Mouse (Mus musculus): ENCODE measurements around the gene Ccdc177. TPM values are rescaled to one million over a fixed set of nuclear protein-coding genes. Genes with fewer than 3 reads are reported as not detected.

Ccdc177 gene
- total RNA-seq, 2 experiments from 2014 or later = not detected

- DNase-seq = no peak
- H3K27ac ChIP-seq = no peak overlapping the region
- intact Hi-C loops (cut with DNase I) = loop anchor here (10.0 kb wide), 1 partner anchor 227 kb away; no protein-coding TSS in a partner anchor
- no peak overlapping the region for H3K4me3 ChIP-seq
- no peak for TF ChIP-seq CTCF (IDR thresholded peaks at IDR 0.05)
These were observed 39.0 kb downstream of the Ccdc177 start for GRCm38 (mm10) chr12:80721458-80721857.

- intact Hi-C loops (cut with DNase I) = loop anchor here (10.0 kb wide), 1 partner anchor 226 kb away; no protein-coding TSS in a partner anchor
- no peak for TF ChIP-seq CTCF (IDR thresholded peaks at IDR 0.05)
- DNase-seq = no peak
- Histone ChIP-seq H3K27ac (no peak overlapping the region), H3K4me3 (no peak overlapping the region)
These were observed 40.0 kb downstream of the Ccdc177 start for GRCm38 (mm10) chr12:80720507-80720906.

GRCm38 (mm10) chr12:80719141-80719540 is 41.3 kb downstream of the Ccdc177 start:
- intact Hi-C loops (cut with DNase I) = no loop called here
- no peak overlapping the region for H3K27ac ChIP-seq
- no peak for TF ChIP-seq CTCF (IDR thresholded peaks at IDR 0.05)
- no peak overlapping the region for H3K4me3 ChIP-seq
- no peak for DNase-seq

GRCm38 (mm10) chr12:80715915-80716314 is 44.6 kb downstream of the Ccdc177 start:
- intact Hi-C loops (cut with DNase I) = no loop called here
- no peak overlapping the region for H3K27ac ChIP-seq
- DNase-seq = no peak
- no peak overlapping the region for H3K4me3 ChIP-seq
- no peak for TF ChIP-seq CTCF (IDR thresholded peaks at IDR 0.05)

GRCm38 (mm10) chr12:80706915-80707604 is 53.4 kb downstream of the Ccdc177 start:
- Histone ChIP-seq H3K27ac (no peak overlapping the region), H3K4me3 (no peak overlapping the region)
- intact Hi-C loops (cut with DNase I) = no loop called here
- no peak for TF ChIP-seq CTCF (IDR thresholded peaks at IDR 0.05)
- no peak for DNase-seq

- H3K4me3 ChIP-seq = no peak overlapping the region
- intact Hi-C loops (cut with DNase I) = no loop called here
- no peak for DNase-seq
- no peak for TF ChIP-seq CTCF (IDR thresholded peaks at IDR 0.05)
- no peak overlapping the region for H3K27ac ChIP-seq
These were observed 54.1 kb downstream of the Ccdc177 start for GRCm38 (mm10) chr12:80706208-80706914.

Other genes starting within 250 kb of the Ccdc177 start
- 1 to 10 TPM; 2.4 to 3.8 TPM for gene Galnt16, start 242.4 kb downstream of the Ccdc177 start, total RNA-seq (2021)
- 10 to 100 TPM in 1 of 2 experiments, 1 to 10 TPM in 1; 7.8 to 11.6 TPM for gene Slc39a9, start 116.8 kb downstream of the Ccdc177 start, total RNA-seq (2021)
- 10 to 100 TPM; 14.4 to 17.7 TPM for gene Erh, start 116.3 kb downstream of the Ccdc177 start, total RNA-seq (2021)
- under 1 TPM; 0.17 to 0.41 TPM for gene Plekhd1, start 68.1 kb downstream of the Ccdc177 start, total RNA-seq (2021)
- gene Susd6, start 29.8 kb upstream of the Ccdc177 start, total RNA-seq (2021) = 10 to 100 TPM; 37.7 to 41.1 TPM
- gene Srsf5, start 184.8 kb upstream of the Ccdc177 start, total RNA-seq (2021) = 100 to 1,000 TPM in 1 of 2 experiments, 10 to 100 TPM in 1; 93.8 to 118 TPM
- not detected for gene Slc10a1, start 208.0 kb upstream of the Ccdc177 start, total RNA-seq (2021)

Measured in gastrocnemius, adult 2 months (tissue).